Mouse (Mus musculus): ENCODE results near the gene Map3k21.

Gene Map3k21

DNA sequence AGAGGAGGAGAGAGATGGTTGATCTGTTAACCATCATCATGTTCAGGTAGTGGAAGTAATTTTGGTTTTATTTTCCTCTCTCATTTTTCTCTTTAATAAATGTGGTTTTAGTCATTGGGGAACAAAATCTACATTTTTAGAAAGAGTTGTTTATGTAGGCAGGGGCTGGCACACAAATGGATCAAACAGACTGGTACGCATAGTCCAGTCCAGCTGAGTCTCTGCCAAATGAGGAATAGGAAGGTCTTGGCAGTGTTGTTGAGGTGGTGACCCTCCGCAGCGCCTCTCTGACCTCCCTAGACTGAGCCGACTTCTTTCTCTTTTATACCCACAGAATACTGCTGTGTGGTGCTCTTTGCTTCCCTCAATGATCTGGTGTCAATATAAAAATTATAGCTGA, 65.7 kb downstream of the Map3k21 start:
- peak in 1 of 2 experiments; percentile 33 for DNase-seq

DNA sequence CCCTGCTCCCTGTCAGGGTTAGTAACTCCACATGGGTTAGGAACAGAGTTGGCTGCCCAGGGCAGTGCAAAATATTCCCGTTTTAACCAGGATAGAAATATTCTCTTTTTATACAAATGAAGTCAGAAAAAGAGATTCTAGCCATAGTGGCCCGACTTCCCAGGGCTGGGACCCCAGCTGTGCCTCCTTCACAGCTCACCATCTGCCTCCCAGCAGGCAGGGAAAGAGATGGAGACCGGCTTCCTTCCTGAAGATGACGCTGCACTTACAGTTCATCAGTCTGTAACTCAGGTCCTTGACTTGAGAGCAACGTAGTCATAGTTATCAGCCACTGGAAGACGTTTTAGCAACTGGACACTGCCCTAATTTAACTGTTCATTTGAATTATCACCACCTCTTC, 70.6 kb downstream of the Map3k21 start:
- DNase-seq = peak; percentile 72 to 79

DNA sequence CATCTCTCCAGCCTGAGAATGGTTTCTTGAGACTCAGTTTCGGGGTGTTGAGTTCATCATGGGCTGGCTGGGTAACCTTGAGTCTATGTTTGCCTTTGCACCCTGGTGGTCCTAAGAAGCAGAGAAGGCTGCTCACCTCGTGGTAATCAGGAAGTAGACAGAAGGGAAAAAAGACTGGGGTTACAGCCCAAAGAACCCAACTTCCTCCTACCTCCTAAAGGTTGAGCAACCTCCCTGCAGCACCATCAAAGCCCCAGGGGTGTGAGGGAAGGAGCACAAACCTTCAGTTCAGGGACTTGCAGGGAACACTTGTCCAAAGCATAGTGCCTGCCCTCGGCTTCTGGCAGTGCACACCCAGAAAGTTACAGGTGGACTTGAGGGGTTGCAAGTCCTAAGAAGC, 73.3 kb downstream of the Map3k21 start:
- DNase-seq = no peak

DNA sequence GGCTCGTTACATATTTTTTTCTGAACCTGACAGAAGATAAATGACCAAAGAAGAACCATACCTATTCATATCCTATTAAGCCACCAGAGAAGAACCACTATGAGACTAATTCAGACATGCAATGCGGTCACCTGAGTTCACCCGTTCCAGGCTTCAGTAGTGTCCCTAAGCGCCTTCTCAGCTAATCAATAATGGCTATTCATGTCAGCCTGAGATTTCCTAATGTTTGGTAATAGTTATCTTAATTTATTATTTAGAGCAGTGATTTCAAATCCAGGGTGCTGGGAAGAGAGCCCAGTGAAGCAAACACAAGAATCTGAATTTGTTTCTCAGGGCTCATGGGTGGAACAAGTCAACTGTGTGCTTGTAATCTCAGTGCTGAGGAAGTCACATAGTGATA, 73.9 kb downstream of the Map3k21 start:
- no peak for DNase-seq

DNA sequence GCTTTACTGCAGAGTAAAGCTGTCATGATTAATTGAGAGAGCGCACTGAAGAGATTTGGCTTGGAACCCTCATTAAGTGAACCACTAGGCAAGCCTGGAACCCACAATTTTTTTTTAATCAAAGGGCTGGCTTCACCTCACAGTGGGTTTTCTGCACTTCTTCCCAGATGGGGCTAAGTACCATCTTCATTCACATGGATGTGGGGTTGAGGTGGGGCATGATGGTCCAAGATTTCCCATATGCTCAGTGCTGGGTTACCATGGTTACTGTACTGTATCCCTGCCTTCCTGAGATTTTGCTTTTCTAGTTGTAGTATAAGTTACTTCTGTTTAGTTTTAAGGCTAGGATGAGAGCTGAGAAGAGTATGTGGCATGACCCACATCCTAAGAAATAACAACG, 75.1 kb downstream of the Map3k21 start:
- DNase-seq = no peak

DNA sequence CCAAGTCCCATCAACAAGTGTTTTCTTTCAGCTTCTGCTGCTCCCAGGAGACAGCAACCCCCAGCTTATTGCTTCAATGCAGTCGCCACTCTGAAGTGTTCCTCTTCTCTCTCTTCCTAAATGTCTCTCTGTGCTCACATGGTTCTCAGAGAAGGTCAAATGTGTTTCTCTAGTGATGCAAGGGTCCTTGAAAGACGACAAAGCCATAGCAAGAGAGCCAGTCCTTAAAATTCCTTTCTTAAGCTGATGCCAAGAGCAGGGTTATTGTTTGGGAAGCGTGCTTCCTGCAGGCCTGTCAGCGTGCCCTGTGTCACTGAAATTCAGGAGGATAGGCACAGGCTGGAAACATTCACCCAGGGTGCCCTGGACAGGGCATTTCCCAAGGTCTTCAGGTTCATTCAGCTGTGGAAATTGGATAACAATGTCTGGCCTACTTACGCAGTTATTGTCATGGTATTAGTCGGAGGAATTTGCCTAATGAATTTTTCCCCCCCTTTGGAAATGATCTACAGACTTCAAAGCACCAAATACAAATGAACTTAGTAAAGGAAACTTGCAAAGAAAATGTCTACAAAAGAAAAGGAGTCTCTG, 76.8 kb downstream of the Map3k21 start:
- DNase-seq = no peak

DNA sequence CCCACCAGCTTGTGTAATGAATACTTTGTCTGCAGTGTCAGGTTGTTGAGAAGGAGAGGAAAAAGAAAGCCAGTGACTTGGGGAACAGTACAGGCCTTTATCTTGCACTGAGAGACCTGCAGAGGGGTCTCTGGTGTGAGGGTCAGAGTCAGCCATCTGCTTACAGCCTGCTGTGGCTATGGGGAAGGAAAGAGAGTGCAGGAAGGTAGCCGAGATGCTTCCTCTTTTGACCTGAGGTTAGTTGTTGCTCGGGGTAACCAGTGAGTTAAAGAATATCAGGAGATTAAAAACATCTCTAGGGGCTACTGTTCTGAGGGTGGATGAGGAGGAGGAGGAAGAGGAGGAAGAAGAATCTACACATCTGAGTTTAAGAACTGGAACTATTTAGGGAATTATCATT, 77.7 kb downstream of the Map3k21 start:
- no peak for DNase-seq

DNA sequence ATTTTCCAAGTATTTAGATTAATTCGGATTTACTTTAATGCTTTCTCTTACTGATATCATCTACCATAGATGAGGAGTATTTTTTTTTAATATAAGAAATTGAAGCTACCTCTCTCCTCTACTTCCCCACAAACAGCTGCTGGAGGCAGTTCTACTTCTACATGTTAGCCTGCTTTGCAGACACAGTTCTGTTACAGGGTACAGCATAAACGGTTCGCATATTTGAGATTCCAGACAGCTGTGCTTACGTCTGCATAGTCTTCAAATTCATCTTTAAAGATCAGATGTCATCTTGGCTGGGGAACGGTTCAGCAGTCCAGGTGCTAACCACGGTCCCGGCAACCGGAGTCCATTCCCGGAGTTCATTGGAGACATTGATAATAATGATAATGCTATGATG, 83.4 kb downstream of the Map3k21 start:
- peak in 1 of 2 experiments; percentile 5 for DNase-seq

DNA sequence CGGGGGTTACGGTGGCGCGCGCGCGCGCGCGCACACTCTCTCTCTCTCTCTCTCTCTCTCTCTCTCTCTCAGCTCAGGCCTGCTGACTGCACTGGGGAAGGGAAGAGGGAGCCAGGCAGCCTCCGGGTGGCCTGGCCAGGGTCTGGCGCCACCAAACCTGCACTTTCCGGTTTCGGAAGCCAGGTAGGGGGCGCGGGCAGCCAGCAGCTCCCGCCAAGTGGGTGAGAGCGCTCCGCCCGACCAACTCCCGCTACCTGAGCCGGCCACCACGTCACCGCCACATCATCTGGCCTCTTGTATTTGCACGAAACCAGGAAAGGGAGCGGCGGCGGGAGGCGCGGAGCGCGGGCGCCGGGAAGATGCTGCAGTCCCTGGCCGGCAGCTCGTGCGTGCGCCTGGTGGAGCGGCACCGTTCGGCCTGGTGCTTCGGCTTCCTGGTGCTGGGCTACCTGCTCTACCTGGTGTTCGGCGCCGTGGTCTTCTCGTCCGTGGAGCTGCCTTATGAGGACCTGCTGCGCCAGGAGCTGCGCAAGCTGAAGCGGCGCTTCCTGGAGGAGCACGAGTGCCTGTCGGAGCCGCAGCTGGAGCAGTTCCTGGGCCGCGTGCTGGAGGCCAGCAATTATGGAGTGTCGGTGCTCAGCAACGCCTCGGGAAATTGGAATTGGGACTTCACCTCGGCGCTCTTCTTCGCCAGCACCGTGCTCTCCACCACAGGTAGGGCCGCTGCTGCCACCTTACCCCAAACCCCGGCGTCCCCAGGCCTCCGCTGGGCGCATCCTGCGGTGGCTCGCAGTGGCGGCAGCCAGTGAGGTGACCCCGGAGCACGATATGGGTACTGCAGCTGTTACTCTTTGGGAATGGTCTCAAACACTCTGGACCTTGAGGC, 85.1 kb downstream of the Map3k21 start, which contains the start of gene Kcnk1:
Kcnk1 (plus strand) TSS at position 70 of the 886 bp plus-strand sequence.
- peak; percentile 91 to 94 for DNase-seq

DNA sequence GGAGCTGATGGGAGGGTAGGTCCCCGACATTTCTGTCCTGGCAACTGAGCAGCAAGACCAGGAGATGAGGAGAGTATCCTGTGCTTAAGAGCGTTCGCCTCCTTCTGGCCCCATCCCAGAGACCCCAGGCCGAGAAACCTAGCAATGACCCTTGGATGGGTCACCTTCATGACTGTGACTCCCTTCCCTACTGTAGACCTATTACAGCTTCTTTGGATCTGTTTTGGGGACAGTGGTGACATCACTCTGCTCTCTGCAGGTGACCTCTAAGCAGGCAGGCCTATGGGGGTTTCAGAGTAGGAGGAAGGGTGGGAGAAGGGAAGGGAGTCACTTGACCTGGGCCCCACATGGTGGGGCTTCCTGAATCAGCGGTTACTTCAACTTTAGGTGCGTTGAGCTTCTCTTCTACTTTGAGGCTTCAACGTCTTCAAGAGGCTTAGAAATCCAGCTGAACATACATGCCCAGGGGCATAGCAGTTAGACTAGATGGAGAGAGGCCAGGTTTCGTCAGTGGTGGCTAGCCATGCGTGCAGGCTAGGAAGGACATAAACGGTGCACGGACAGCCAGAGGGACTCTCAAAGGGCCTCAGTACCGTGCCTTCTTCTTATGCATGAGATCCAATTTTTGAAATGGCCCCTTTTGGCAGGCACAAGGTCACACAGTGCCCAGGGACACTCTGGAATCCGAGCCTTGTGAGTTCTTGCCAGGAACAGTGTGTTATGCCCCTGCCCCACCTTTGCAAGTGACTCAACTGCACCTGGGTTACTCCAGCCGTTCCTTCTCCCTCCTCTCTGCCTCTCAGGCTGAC, 86.0 kb downstream of the Map3k21 start:
- peak; percentile 71 to 72 for DNase-seq

DNA sequence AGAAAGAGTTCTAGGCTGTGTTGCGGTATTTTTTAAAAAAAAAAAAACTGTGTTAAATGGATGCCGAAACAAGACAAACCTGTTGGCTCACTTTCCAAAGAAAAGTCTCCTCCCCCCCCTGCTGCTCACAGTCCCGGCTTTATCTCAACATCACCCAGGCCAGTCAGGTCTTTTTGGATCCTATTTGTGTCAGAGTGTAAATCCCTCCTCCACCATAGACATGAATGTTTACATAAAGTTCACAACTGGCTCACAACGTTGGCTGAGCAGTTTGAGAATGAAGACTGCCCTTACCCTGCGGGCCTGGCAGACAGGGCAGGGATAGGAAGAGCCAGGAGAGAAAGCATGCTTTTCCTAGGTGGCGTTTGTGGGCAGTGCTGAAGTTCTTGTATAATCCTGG, 86.7 kb downstream of the Map3k21 start:
- DNase-seq = peak; percentile 59 to 60
